Comparison of ENCODE assay signal across 15 mouse cellular contexts in the genomic region with DNA sequence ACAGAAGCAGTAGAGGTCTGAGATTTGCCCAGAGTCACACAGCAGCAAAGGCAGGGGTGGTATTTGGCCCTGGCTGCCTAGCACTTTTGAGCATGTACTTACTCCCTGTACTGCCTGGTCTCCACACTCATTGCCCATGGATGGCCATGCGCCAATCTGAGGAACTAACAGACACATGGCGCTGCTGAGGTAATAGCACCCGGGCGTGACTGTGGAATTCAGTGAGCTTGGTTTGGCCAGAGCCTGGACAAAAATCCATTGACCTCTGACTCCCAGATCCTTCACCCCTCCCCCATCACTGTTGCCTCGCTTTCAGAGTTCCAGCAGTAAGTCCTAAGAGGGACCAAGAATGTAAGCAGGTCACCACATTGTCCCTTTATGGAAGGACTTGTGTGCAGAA.
DNase-seq lines count a peak whose midpoint lies in the region; TF ChIP-seq lines count a peak whose summit lies in the region.
"Had no signal": no experiment of that assay in that cellular context is flagged by ENCODE, and none has a peak within 500 bp of the region (broad histone marks: within the 10 kb centered on the region; RNA-seq: fewer than 3 reads in every experiment).

No protein-coding gene starts in this region.

- no peak overlapping the region for H3K27ac ChIP-seq in liver, adult 2 months (replicated peaks; ENCODE audit: insufficient read depth, low read depth, low read length)
- H3K27ac ChIP-seq: heart, embryonic 10.5 days had no signal

- H3K27me3 ChIP-seq in liver, adult 2 months (ENCODE audit: control insufficient read depth, insufficient read depth, low read length) = no peaks in the 10 kb centered on the region

- no peak overlapping the region for H3K9ac ChIP-seq in liver, adult 2 months (ENCODE audit: low read depth, low read length)

- TF ChIP-seq CTCF in liver, adult 2 months (IDR thresholded peaks at IDR 0.05; ENCODE audit: low read depth, low read length) = no peak

- no peak for TF ChIP-seq POLR2A in liver, adult 2 months (IDR thresholded peaks at IDR 0.05; ENCODE audit: extremely low read depth, insufficient read depth, low read length)

- H3K4me3 ChIP-seq in liver, adult 2 months (ENCODE audit: insufficient read depth, low read depth, low read length) = no peak overlapping the region
- H3K4me3 ChIP-seq: heart, embryonic 10.5 days had no signal

- peak; percentile 79 to 87 for DNase-seq in cerebellum, postnatal 10 days
- no peak for DNase-seq in cerebellum, adult 11-12 months
- peak; percentile 48 for DNase-seq in liver, adult 2 months (ENCODE audit: extremely low read depth, low read depth, low spot score)
- DNase-seq in liver = no peak
- peak; percentile 76 for DNase-seq in adipocyte (ENCODE audit: low spot score)
- peak; percentile 76 to 79 for DNase-seq in kidney, postnatal 36 days
- no peak for DNase-seq in adrenal gland, postnatal 25 days
- DNase-seq in thymus, postnatal 10 days (ENCODE audit: low spot score in 2 of 2) = no peak
- DNase-seq: B cell, adult 2 months; gastrocnemius, postnatal 10 days; heart, postnatal 36 days; lung, postnatal 36 days; midbrain, embryonic 14.5 days; thymus, postnatal 14 days had no signal

- H3K79me2 ChIP-seq in liver, adult 2 months (ENCODE audit: control insufficient read depth, insufficient read depth, low read length) = no peaks in the 10 kb centered on the region

- no peaks in the 10 kb centered on the region for H3K4me1 ChIP-seq in liver, adult 2 months (ENCODE audit: control insufficient read depth, insufficient read depth, low read length)

- WGBS in liver, adult 2 months = 42% methylated on average over 5 of the region's 5 CpGs

- no peaks in the 10 kb centered on the region for H3K36me3 ChIP-seq in liver, adult 2 months (ENCODE audit: control insufficient read depth, insufficient read depth, low read length)
- H3K36me3 ChIP-seq: heart, embryonic 10.5 days had no signal

Comparison
In these comparisons a context has a peak if more than half of its experiments do, and no peak if none do; other contexts are left out.
1. DNase-seq: peak in cerebellum, postnatal 10 days (2 of 2), liver, adult 2 months (single experiment), adipocyte (single experiment) and kidney, postnatal 36 days (2 of 2); none in cerebellum, adult 11-12 months (single experiment), liver (single experiment), adrenal gland, postnatal 25 days (single experiment) and thymus, postnatal 10 days (0 of 2).